Mouse (Mus musculus): ENCODE data around the gene Osbpl10. TPM values are rescaled to one million over a fixed set of nuclear protein-coding genes. Genes with fewer than 3 reads are reported as not detected.

The Osbpl10 gene
- polyA plus RNA-seq, 1 experiment from 2014 or later: 9.9 TPM

- in situ Hi-C loops (cut with MboI; ENCODE audit: low pct_unique_long_range_greater_than_20kb): no loop called here
- ATAC-seq: no peak
- DNase-seq (ENCODE audit: low read depth, low spot score): no peak
- CTCF ChIA-PET: no interaction called here
- POLR2A ChIA-PET: no interaction called here
- no peak for TF ChIP-seq CTCF (IDR thresholded peaks at IDR 0.05)
- no peaks in the 10 kb centered on the region for H3K27me3 ChIP-seq
Measured at GRCm38 (mm10) chr9:115127342-115127741, 149.0 kb downstream of the Osbpl10 start.

- no peak for TF ChIP-seq CTCF (IDR thresholded peaks at IDR 0.05)
- ATAC-seq (no peak), DNase-seq (ENCODE audit: low read depth, low spot score) (no peak)
- ChIA-PET CTCF (no interaction called here), POLR2A (no interaction called here)
- in situ Hi-C loops (cut with MboI; ENCODE audit: low pct_unique_long_range_greater_than_20kb): no loop called here
- no peaks in the 10 kb centered on the region for H3K27me3 ChIP-seq
Measured at GRCm38 (mm10) chr9:115133926-115134325, 155.6 kb downstream of the Osbpl10 start.

- TF ChIP-seq CTCF (IDR thresholded peaks at IDR 0.05): no peak
- ChIA-PET POLR2A (no interaction called here), CTCF (no interaction called here)
- H3K27me3 ChIP-seq: no peaks in the 10 kb centered on the region
- in situ Hi-C loops (cut with MboI; ENCODE audit: low pct_unique_long_range_greater_than_20kb): no loop called here
- ATAC-seq (no peak), DNase-seq (ENCODE audit: low read depth, low spot score) (no peak)
Measured at GRCm38 (mm10) chr9:115134736-115135135, 156.4 kb downstream of the Osbpl10 start.

GRCm38 (mm10) chr9:115135352-115135751 lies 157.0 kb downstream of the Osbpl10 start:
- TF ChIP-seq CTCF (IDR thresholded peaks at IDR 0.05): no peak
- no peaks in the 10 kb centered on the region for H3K27me3 ChIP-seq
- ChIA-PET CTCF (no interaction called here), POLR2A (no interaction called here)
- no peak for DNase-seq (ENCODE audit: low read depth, low spot score)
- in situ Hi-C loops (cut with MboI; ENCODE audit: low pct_unique_long_range_greater_than_20kb): no loop called here
- ATAC-seq: no peak

GRCm38 (mm10) chr9:115137858-115138257 lies 159.5 kb downstream of the Osbpl10 start:
- CTCF ChIA-PET: no interaction called here
- POLR2A ChIA-PET: no interaction called here
- no peak for TF ChIP-seq CTCF (IDR thresholded peaks at IDR 0.05)
- ATAC-seq (no peak), DNase-seq (ENCODE audit: low read depth, low spot score) (no peak)
- H3K27me3 ChIP-seq: no peaks in the 10 kb centered on the region
- in situ Hi-C loops (cut with MboI; ENCODE audit: low pct_unique_long_range_greater_than_20kb): no loop called here

- H3K27me3 ChIP-seq: no peaks in the 10 kb centered on the region
- CTCF ChIA-PET: no interaction called here
- ATAC-seq: no peak
- no peak for DNase-seq (ENCODE audit: low read depth, low spot score)
- POLR2A ChIA-PET: interaction anchor here (0.5 kb wide), 1 partner anchor 37 kb away, joined by 4 read pairs; no protein-coding TSS in a partner anchor
- TF ChIP-seq CTCF (IDR thresholded peaks at IDR 0.05): no peak
- in situ Hi-C loops (cut with MboI; ENCODE audit: low pct_unique_long_range_greater_than_20kb): no loop called here
Measured at GRCm38 (mm10) chr9:115139597-115140332, 161.4 kb downstream of the Osbpl10 start.

- no peak for TF ChIP-seq CTCF (IDR thresholded peaks at IDR 0.05)
- ChIA-PET POLR2A (no interaction called here), CTCF (no interaction called here)
- no peaks in the 10 kb centered on the region for H3K27me3 ChIP-seq
- DNase-seq (ENCODE audit: low read depth, low spot score) (no peak), ATAC-seq (no peak)
- in situ Hi-C loops (cut with MboI; ENCODE audit: low pct_unique_long_range_greater_than_20kb): no loop called here
Measured at GRCm38 (mm10) chr9:115147141-115147540, 168.8 kb downstream of the Osbpl10 start.

- POLR2A ChIA-PET: no interaction called here
- no peak for TF ChIP-seq CTCF (IDR thresholded peaks at IDR 0.05)
- in situ Hi-C loops (cut with MboI; ENCODE audit: low pct_unique_long_range_greater_than_20kb): no loop called here
Measured at GRCm38 (mm10) chr9:115147586-115148355, 169.4 kb downstream of the Osbpl10 start.

GRCm38 (mm10) chr9:115149011-115149756 lies 170.8 kb downstream of the Osbpl10 start:
- POLR2A ChIA-PET: no interaction called here
- H3K27me3 ChIP-seq: no peaks in the 10 kb centered on the region
- in situ Hi-C loops (cut with MboI; ENCODE audit: low pct_unique_long_range_greater_than_20kb): no loop called here
- DNase-seq (ENCODE audit: low read depth, low spot score) (no peak), ATAC-seq (no peak)
- no peak for TF ChIP-seq CTCF (IDR thresholded peaks at IDR 0.05)
- CTCF ChIA-PET: no interaction called here

More at GRCm38 (mm10) chr9:115147586-115148355, 169.4 kb downstream of the Osbpl10 start:
- no peaks in the 10 kb centered on the region for H3K27me3 ChIP-seq
- DNase-seq (ENCODE audit: low read depth, low spot score): no peak
- CTCF ChIA-PET: no interaction called here
- ATAC-seq: no peak

GRCm38 (mm10) chr9:115161591-115161990 lies 183.2 kb downstream of the Osbpl10 start:
- ChIA-PET CTCF (no interaction called here), POLR2A (no interaction called here)
- DNase-seq (ENCODE audit: low read depth, low spot score): no peak
- ATAC-seq: no peak
- TF ChIP-seq CTCF (IDR thresholded peaks at IDR 0.05): no peak
- H3K27me3 ChIP-seq: no peaks in the 10 kb centered on the region
- in situ Hi-C loops (cut with MboI; ENCODE audit: low pct_unique_long_range_greater_than_20kb): loop anchor here (5.0 to 25.0 kb wide), 2 partner anchors 546 to 876 kb away; no protein-coding TSS in a partner anchor
